ENCODE assay signal across 9 mouse cellular contexts in genomic region chr2:31087663-31088661, GRCm38 (mm10). TPM values are rescaled to one million over a fixed set of nuclear protein-coding genes. Genes with fewer than 3 reads are reported as not detected.
A peak's percentile ranks its signal among the peaks of the same experiment; 100 is the strongest.
DNase-seq lines count a peak whose midpoint lies in the region; ATAC-seq and TF ChIP-seq lines count a peak whose summit lies in the region.
"Had no signal": no experiment of that assay in that cellular context is flagged by ENCODE, and none has a peak within 500 bp of the region (broad histone marks: within the 10 kb centered on the region; RNA-seq: fewer than 3 reads in every experiment).

No protein-coding gene starts in this region.

- no peak overlapping the region for H3K4me3 ChIP-seq in left cerebral cortex, adult 2 months
- no peak overlapping the region for H3K4me3 ChIP-seq in forebrain, postnatal 0 days (ENCODE audit: low read depth, low read length)
- H3K4me3 ChIP-seq in hindbrain, postnatal 0 days (ENCODE audit: low read length), result no peak overlapping the region
- no peak overlapping the region for H3K4me3 ChIP-seq in liver, adult 2 months (ENCODE audit: insufficient read depth, low read depth, low read length)
- no peak overlapping the region for H3K4me3 ChIP-seq in neural tube, embryonic 15.5 days (replicated peaks)
- H3K4me3 ChIP-seq: myocyte had no signal

- no peak for ATAC-seq in forebrain, postnatal 0 days
- ATAC-seq in hindbrain, postnatal 0 days, result peak; percentile 52; the same call in 1 of the 2 replicates
- no peak for ATAC-seq in neural tube, embryonic 15.5 days (ENCODE audit: low FRiP score)
- ATAC-seq in monocyte, adult 5-6 weeks (replicated peaks; ENCODE audit: insufficient number of reproducible peaks, low FRiP score, low TSS enrichment, poor library complexity, severe bottlenecking), result no peak

- no peak for DNase-seq in left cerebral cortex, adult 2 months (ENCODE audit: extremely low spot score in 1 of 2, low spot score in 2 of 2)
- no peak for DNase-seq in left cerebral cortex, postnatal 36 days (ENCODE audit: low spot score in 2 of 2)
- peak; percentile 56 for DNase-seq in brain, embryonic 14.5 days (ENCODE audit: low read depth)
- DNase-seq in forebrain, postnatal 0 days, result no peak
- peak; percentile 49 for DNase-seq in hindbrain, postnatal 0 days (ENCODE audit: low spot score)
- DNase-seq in liver, adult 2 months (ENCODE audit: extremely low read depth, low read depth, low spot score), result no peak

- H3K36me3 ChIP-seq in forebrain, postnatal 0 days (ENCODE audit: insufficient read depth), result peaks cover 16% of the 10 kb centered on the region; the same call in 1 of the 2 replicates
- peaks cover under 1% of the 10 kb centered on the region; the same call in 1 of the 2 replicates for H3K36me3 ChIP-seq in hindbrain, postnatal 0 days (ENCODE audit: insufficient read depth, low read length)
- H3K36me3 ChIP-seq in liver, adult 2 months (ENCODE audit: control insufficient read depth, insufficient read depth, low read length), result peaks cover 5% of the 10 kb centered on the region; the same call in 1 of the 2 replicates
- peaks cover 25% of the 10 kb centered on the region for H3K36me3 ChIP-seq in neural tube, embryonic 15.5 days

- peak overlapping the region; percentile 81 for H3K27ac ChIP-seq in left cerebral cortex, adult 2 months
- H3K27ac ChIP-seq in forebrain, postnatal 0 days (ENCODE audit: low read depth, low read length), result 0 out of 2 replicates have a peak overlapping the region, but pooled peaks have one; percentile 4
- H3K27ac ChIP-seq in hindbrain, postnatal 0 days, result peak overlapping the region; percentile 41
- H3K27ac ChIP-seq in liver, adult 2 months (replicated peaks; ENCODE audit: insufficient read depth, low read depth, low read length), result peak overlapping the region; percentile 64
- H3K27ac ChIP-seq in neural tube, embryonic 15.5 days (replicated peaks), result peak overlapping the region; percentile 2; the same call in 1 of the 2 replicates

- WGBS in forebrain, postnatal 0 days, result 39% methylated on average over 11 of the region's 11 CpGs
- WGBS in hindbrain, postnatal 0 days, result 28% methylated on average over 11 of the region's 11 CpGs
- 44% methylated on average over 11 of the region's 11 CpGs for WGBS in liver, adult 2 months
- 29% methylated on average over 11 of the region's 11 CpGs for WGBS in neural tube, embryonic 15.5 days

- H3K79me2 ChIP-seq in liver, adult 2 months (ENCODE audit: control insufficient read depth, insufficient read depth, low read length), result no peaks in the 10 kb centered on the region; the same call in 1 of the 2 replicates

- intact Hi-C loops in left cerebral cortex, adult 2 months (cut with DNase I), result loop anchor here (2.0 kb wide), 1 partner anchor 31 kb away; no protein-coding TSS in a partner anchor
- intact Hi-C loops in left cerebral cortex, postnatal 36 days (cut with DNase I), result no loop called here

- no peak for TF ChIP-seq CTCF in left cerebral cortex, adult 2 months (IDR thresholded peaks at IDR 0.05)
- no peak for TF ChIP-seq CTCF in brain, embryonic 14.5 days (IDR thresholded peaks at IDR 0.05; ENCODE audit: borderline replicate concordance, extremely low read depth, insufficient read depth, insufficient read length)
- no peak for TF ChIP-seq CTCF in forebrain, postnatal 0 days (IDR thresholded peaks at IDR 0.05; ENCODE audit: low read depth)
- TF ChIP-seq CTCF in hindbrain, postnatal 0 days (IDR thresholded peaks at IDR 0.05; ENCODE audit: low read depth), result no peak
- TF ChIP-seq CTCF in liver, adult 2 months (IDR thresholded peaks at IDR 0.05; ENCODE audit: low read depth, low read length), result no peak

- no peak for TF ChIP-seq POLR2A in brain, embryonic 14.5 days (IDR thresholded peaks at IDR 0.05; ENCODE audit: borderline replicate concordance, extremely low read depth, insufficient read depth, insufficient read length, poor library complexity, severe bottlenecking)
- no peak for TF ChIP-seq POLR2A in liver, adult 2 months (IDR thresholded peaks at IDR 0.05; ENCODE audit: extremely low read depth, insufficient read depth, low read length)

- no peak overlapping the region for H3K9ac ChIP-seq in forebrain, postnatal 0 days
- no peak overlapping the region for H3K9ac ChIP-seq in hindbrain, postnatal 0 days (replicated peaks; ENCODE audit: low read length)
- H3K9ac ChIP-seq in liver, adult 2 months (ENCODE audit: low read depth, low read length), result no peak overlapping the region
- H3K9ac ChIP-seq in neural tube, embryonic 15.5 days (replicated peaks), result no peak overlapping the region

- no peak overlapping the region for H3K4me2 ChIP-seq in forebrain, postnatal 0 days (ENCODE audit: low read depth)
- H3K4me2 ChIP-seq in hindbrain, postnatal 0 days (ENCODE audit: low read depth, low read length), result no peak overlapping the region
- no peak overlapping the region for H3K4me2 ChIP-seq in neural tube, embryonic 15.5 days

- H3K27me3 ChIP-seq in forebrain, postnatal 0 days (ENCODE audit: insufficient read depth, low read length), result no peaks in the 10 kb centered on the region
- no peaks in the 10 kb centered on the region for H3K27me3 ChIP-seq in hindbrain, postnatal 0 days (ENCODE audit: insufficient read depth, low read length)
- no peaks in the 10 kb centered on the region for H3K27me3 ChIP-seq in liver, adult 2 months (ENCODE audit: control insufficient read depth, insufficient read depth, low read length)
- no peaks in the 10 kb centered on the region for H3K27me3 ChIP-seq in neural tube, embryonic 15.5 days (replicated peaks)

- H3K9me3 ChIP-seq in forebrain, postnatal 0 days (ENCODE audit: low read length), result no peaks in the 10 kb centered on the region
- no peaks in the 10 kb centered on the region for H3K9me3 ChIP-seq in hindbrain, postnatal 0 days (ENCODE audit: low read length)
- no peaks in the 10 kb centered on the region for H3K9me3 ChIP-seq in neural tube, embryonic 15.5 days (replicated peaks)

- no peaks in the 10 kb centered on the region for H3K4me1 ChIP-seq in forebrain, postnatal 0 days (ENCODE audit: insufficient read depth)
- peaks cover 10% of the 10 kb centered on the region for H3K4me1 ChIP-seq in hindbrain, postnatal 0 days (ENCODE audit: insufficient read depth, low read length)
- no peaks in the 10 kb centered on the region for H3K4me1 ChIP-seq in liver, adult 2 months (ENCODE audit: control insufficient read depth, insufficient read depth, low read length)
- H3K4me1 ChIP-seq in neural tube, embryonic 15.5 days, result peaks cover 26% of the 10 kb centered on the region

RNA-seq across cellular contexts. Expression of gene Fnbp1, which starts 53.8 kb away (rescaled TPM):
- total RNA-seq in left cerebral cortex, adult 2 months (2021), result 100 to 1,000 TPM in 1 of 2 experiments, 10 to 100 TPM in 1; 85.8 to 101 TPM
- 10 to 100 TPM; 86.5 to 94.8 TPM for total RNA-seq in left cerebral cortex, postnatal 36 days (2021)
- polyA plus RNA-seq in brain, embryonic 14.5 days (2012; rRNA removed), result 34.1 and 46.3 TPM in 2 replicates
- total RNA-seq in forebrain, postnatal 0 days (2014; rRNA removed), result 9.2 and 13.3 TPM in 2 replicates
- 9.8 and 20.1 TPM in 2 replicates for polyA plus RNA-seq in forebrain, postnatal 0 days (2015; fragmentation: Nextera tagmentation; extraction: Ambion mirVana)
- total RNA-seq in hindbrain, postnatal 0 days (2014; rRNA removed), result 20.1 and 24.1 TPM in 2 replicates
- polyA plus RNA-seq in hindbrain, postnatal 0 days (2015; fragmentation: Nextera tagmentation; extraction: Ambion mirVana), result 31.0 and 32.1 TPM in 2 replicates
- 5.2 and 7.4 TPM in 2 replicates for total RNA-seq in liver, adult 2 months (2014; rRNA removed)
- polyA plus RNA-seq in liver, adult 2 months (2012; rRNA removed), result 5.9 and 8.6 TPM in 2 replicates
- 34.1 and 36.6 TPM in 2 replicates for polyA plus RNA-seq in neural tube, embryonic 15.5 days (2015; fragmentation: Nextera tagmentation; extraction: Ambion mirVana)
- total RNA-seq in monocyte, adult 5-6 weeks (2017), result 39.1 to 101 TPM (median 67.2 TPM) in 3 replicates

Comparison
In these comparisons a context has a peak if more than half of its experiments do, and no peak if none do; other contexts are left out.
1. DNase-seq: peak in brain, embryonic 14.5 days (single experiment) and hindbrain, postnatal 0 days (single experiment); none in left cerebral cortex, adult 2 months (0 of 2), left cerebral cortex, postnatal 36 days (0 of 2), forebrain, postnatal 0 days (single experiment) and liver, adult 2 months (single experiment).
2. H3K27ac ChIP-seq: peak in every context shown above with its lines; median percentile 81 in left cerebral cortex, adult 2 months; 64 in liver, adult 2 months; 41 in hindbrain, postnatal 0 days; 4 in forebrain, postnatal 0 days; 2 in neural tube, embryonic 15.5 days.